Mouse (Mus musculus) testis, postnatal 10 days (tissue): ENCODE measurements at regions not wholly inside any gene's neighbourhood (a gene's known extent, or its start where the extent isn't known, plus 50 kb on each side); places are given as distances from the start of the nearest gene placed in this dataset.

Experiments used
- DNase-seq: peaks from one replicate; pipeline ENCODE4 v3.0.0; 2021; ENCODE audit warnings: low spot score

- no peak for DNase-seq
Observed at GRCm38 (mm10) chr8:49236822-49237071, 393.0 kb upstream of the Tenm3 start.

- DNase-seq: no peak
Observed at GRCm38 (mm10) chr8:49236021-49236821, 392.5 kb upstream of the Tenm3 start.

- no peak for DNase-seq
Observed at GRCm38 (mm10) chr8:49223841-49224420, 380.2 kb upstream of the Tenm3 start.

- DNase-seq: no peak
Observed at GRCm38 (mm10) chr8:49195333-49195640, 351.5 kb upstream of the Tenm3 start.

- DNase-seq: no peak
Observed at GRCm38 (mm10) chr8:49194592-49195332, 351.0 kb upstream of the Tenm3 start.

GRCm38 (mm10) chr8:49186853-49187252 lies 343.1 kb upstream of the Tenm3 start:
- no peak for DNase-seq

- DNase-seq: no peak
Observed at GRCm38 (mm10) chr8:49175386-49175785, 331.6 kb upstream of the Tenm3 start.

- DNase-seq: no peak
Observed at GRCm38 (mm10) chr8:49174956-49175355, 331.2 kb upstream of the Tenm3 start.

GRCm38 (mm10) chr8:49159318-49159717 lies 315.6 kb upstream of the Tenm3 start:
- no peak for DNase-seq

- no peak for DNase-seq
Observed at GRCm38 (mm10) chr8:49158201-49158600, 314.4 kb upstream of the Tenm3 start.

GRCm38 (mm10) chr8:49136503-49137044 lies 292.8 kb upstream of the Tenm3 start:
- DNase-seq: no peak

GRCm38 (mm10) chr8:49109095-49109494 lies 265.3 kb upstream of the Tenm3 start:
- no peak for DNase-seq

- no peak for DNase-seq
Observed at GRCm38 (mm10) chr8:49108665-49109064, 264.9 kb upstream of the Tenm3 start.

- no peak for DNase-seq
Observed at GRCm38 (mm10) chr8:49106531-49106930, 262.8 kb upstream of the Tenm3 start.

GRCm38 (mm10) chr8:49101156-49101555 lies 257.4 kb upstream of the Tenm3 start:
- DNase-seq: no peak

GRCm38 (mm10) chr8:49084191-49084875 lies 240.6 kb upstream of the Tenm3 start:
- DNase-seq: no peak

- DNase-seq: no peak
Observed at GRCm38 (mm10) chr8:49069451-49069850, 225.7 kb upstream of the Tenm3 start.

- DNase-seq: no peak
Observed at GRCm38 (mm10) chr8:49063256-49063655, 219.5 kb upstream of the Tenm3 start.

- DNase-seq: no peak
Observed at GRCm38 (mm10) chr8:49043236-49043635, 199.5 kb upstream of the Tenm3 start.

GRCm38 (mm10) chr8:49035970-49036700 lies 192.4 kb upstream of the Tenm3 start:
- DNase-seq: no peak

- DNase-seq: peak; percentile 39
Observed at GRCm38 (mm10) chr8:49035519-49035918, 191.8 kb upstream of the Tenm3 start.

- no peak for DNase-seq
Observed at GRCm38 (mm10) chr8:49030255-49030654, 186.5 kb upstream of the Tenm3 start.
